Mouse (Mus musculus) monocyte, adult 2 months (primary cell): ENCODE measurements around the gene Asic2.

Source experiments
- DNase-seq, 2 experiments: peaks; one replicate each; pipeline ENCODE4 v3.0.0; 2022; ENCODE audit warnings: low spot score in 2 of 2, low read depth in 1 of 2

Gene Asic2

DNA sequence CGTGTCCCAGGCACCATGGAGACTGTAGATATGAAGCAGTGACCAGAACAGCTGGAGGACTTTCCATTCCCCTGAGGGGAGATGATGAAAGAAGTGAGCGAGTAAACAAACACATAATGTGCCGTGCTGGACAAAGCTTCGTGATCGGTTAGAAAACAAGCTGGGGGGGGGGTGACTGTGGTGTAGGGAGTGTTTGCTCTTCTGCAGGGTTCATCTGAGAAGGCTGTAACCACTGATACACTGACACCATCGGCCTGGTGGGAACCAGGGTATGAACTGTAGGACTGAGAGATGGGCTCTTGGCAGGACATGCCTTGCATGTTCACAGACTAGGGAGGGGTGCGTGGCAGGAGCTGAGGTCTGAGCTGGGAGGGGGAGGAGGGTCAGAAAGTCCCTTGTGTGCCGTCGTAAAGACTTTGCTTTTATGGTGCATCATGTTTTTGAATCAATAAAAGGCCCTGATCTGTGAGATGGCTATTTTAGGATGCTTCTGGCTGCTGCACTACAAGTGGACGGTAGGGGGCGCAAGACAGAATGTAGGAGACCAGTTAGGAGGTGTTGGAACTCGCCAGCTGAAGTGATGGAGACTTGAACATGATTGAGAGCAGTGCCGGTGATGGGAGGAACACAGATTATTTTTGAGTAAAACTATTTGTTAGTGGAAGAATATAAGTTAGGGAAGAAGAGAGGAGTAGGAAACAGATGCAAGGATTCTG lies 728.1 kb downstream of the Asic2 start:
- DNase-seq: no peak

DNA sequence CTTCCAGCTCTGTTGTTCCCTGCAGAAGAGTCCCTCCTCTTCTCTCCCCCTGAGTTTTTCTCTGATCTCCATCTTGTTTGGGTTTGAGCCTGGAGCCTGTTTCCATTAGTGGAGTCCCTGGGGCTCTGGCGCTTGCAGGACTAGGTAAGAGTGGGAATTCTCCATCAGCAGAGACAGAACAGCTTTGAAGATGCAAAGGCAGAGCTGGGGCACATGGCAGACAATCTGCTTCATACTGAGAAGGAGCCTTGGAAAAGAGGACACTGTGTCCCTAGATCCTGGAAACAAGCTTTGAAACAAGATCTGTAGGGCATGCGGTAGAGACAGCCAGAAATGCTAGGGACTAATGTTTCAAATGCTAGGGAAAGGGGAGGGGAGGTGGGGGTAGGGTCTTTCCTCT lies 729.2 kb downstream of the Asic2 start:
- DNase-seq: no peak

DNA sequence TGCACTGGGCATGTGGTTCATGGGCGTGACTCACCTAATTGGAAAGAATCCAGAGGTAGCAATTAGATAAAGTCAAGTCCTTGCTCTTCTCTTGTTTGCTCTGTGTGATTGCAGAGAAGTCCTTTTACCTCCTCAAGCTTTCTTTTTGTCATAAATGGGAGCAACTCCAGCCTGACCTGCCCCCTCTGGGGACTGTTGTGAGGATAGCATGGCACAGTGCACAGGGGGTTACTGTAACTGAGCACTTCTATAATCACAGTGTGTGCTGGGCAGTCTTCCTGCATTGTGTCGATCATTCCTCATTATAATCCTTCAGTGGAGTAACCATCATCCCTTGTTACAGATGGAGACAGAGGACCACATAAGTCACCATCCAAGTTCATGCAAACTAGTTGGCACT lies 732.2 kb downstream of the Asic2 start:
- no peak for DNase-seq

DNA sequence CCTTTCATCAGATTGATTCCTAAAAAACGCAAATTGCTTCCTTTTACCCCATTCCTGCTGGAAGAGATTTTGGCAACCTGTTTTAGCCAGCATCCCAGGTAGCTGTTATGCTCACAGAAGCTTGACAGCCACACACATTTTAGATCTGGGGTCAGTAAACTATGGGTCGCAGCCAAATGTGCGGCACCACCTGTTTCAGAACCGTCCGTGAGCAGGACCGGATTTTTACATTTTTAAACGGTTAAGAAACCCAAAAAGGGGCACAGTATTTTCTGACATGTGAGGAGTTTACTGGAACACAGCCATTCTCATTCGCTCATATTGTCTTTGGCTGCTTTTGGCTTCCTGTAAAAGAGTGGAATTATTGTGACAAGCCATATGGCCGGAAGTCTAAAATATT lies 744.9 kb downstream of the Asic2 start:
- no peak for DNase-seq

DNA sequence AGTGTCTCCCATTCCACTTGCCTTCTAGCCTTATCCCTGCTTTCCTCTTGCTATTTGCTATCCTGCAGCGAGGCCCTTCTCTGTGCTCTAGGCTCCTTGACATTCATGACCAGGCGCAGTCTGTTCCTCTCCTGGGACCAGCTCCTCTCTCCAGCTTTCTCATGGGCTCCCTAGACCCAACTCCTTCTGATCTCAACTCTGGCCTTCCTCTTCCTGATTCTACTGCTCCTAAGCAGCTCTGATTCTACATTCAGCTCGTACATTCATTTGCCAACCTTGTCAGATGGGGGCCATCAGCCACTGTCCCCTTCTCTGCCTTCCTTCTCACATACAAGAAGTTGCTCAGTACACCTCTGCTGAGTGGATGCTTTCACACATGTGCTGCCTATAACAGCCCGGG lies 747.5 kb downstream of the Asic2 start:
- no peak for DNase-seq

DNA sequence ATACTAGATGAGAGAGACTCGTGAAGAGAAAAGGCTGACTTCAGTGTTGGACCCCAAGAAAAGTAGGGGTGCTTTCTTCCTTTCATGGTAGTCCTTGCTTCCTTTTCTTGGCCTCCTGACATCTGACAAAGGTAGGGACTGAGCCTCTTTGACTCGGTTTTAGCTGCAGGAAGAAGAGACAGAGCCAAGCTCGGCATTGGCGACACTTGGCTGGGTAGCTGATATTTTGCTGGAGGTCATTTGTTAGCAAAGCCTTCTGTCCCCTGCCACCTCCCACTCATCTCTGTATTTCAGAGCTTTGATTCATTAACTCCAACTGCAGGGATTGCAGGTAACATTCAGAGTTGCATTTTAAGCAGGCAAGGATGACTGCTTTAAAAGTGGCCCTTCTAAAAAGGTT lies 762.8 kb downstream of the Asic2 start:
- DNase-seq: no peak

DNA sequence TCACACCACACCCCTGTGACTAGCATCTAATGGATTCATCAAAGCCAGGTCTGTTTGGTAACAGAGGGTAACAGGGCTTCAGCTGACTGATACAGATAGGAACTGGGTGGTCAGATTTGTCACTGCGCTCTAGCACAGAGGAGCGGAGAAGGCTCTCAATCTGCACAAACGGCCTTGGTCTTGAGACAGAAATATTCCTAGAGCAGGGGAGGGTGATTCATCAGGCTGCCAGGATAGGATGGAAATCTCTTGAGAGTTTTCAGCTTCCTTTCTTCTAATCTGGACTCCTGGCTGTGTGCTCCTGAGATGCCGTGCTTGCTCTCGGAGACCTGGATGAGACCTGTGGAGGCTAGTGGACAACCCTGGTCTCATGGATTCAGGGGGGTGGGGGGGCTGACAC lies 765.7 kb downstream of the Asic2 start:
- DNase-seq: no peak

DNA sequence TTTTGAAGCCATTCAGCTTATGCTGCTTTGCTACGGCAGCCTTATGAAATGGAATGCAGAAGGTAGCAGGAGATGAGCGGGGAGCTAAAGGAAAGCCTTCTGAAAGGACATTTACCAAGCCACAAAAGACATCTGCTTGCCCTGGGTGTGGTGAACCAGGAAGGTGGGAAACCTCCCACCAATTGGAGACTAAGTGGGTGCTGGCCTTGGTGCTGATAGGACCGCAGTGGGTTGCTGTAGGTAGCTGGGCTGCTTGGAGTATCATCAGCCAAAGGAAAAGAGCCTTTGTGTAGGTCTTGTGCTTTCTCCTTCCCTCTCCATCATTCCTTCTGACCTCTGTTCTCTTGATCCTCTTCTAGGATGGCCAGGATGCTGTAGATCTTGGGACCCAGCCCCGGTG lies 774.4 kb downstream of the Asic2 start:
- no peak for DNase-seq

DNA sequence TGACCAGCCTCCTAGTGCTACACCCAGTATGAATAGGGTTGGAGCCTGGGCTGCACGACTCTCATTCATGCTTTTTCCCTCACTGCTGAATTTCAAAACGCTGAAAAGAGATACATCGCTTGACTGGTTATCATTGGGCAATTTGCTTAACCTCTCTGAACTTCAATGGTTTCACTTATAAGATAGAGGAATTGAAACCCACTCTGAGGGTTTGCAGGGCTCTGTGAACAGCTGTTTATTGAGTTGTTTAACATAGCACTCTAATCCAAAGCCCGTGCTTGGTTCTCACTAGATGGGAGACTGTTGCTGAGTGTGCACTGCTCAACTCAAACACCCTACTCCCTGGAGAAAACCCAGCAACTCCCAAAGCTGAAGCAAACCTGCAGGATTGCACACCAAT lies 776.1 kb downstream of the Asic2 start:
- DNase-seq: no peak

DNA sequence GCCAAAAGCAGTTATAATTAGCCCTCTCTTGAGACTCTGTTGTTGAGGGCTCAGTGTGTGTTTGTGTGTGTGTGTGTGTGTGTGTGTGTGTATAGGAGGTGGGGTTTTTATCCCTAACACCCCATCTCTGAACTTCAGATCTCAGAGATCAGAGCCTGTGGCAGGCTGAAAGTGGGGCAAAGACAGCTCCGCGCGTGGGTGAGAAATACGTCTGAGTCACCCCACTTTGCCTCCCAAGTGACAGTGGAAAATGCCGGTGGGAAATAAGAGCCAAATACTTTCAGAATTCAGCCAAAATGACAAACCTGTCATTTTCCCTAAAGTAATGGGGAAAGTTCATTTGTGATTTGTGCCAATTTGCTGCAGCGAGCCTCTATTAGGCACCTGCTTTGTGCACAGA lies 779.2 kb downstream of the Asic2 start:
- no peak for DNase-seq

DNA sequence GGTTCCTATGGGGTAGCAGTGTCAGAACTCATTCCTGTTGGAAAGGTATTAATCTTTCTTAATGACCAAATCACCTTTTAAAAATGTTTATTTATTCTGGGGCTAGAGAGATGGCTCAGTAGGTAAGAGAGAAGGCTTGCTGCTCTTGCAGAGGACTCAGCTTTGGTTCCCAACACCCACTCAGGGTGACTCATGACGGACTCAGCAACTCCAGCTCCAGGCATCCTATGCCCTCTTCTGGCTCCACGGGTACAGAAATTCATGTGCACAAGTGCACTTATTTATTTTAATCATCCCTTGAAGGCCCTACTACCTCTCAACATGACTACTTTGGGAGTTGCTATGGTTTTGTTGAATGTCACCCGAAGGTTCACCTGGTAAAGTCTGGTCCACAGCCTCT lies 780.4 kb downstream of the Asic2 start:
- no peak for DNase-seq

DNA sequence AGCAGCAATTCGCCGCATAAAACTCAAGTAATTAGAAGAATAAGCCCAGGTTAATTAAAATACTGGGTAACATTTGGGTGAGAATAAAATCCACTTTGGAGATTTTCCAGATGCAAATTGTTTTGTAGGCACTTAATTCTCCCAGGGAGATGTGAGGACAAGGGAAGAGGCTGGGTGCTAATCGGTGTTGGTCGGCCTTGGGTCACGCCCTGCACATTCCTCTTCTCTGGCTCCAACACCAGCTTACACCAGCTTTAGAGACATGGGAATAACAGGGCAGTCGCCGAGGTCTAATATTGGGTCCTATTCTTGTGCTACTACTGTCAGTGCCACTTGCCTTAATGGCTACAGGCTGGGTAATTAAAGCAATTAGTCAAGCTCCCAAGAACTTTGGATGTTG lies 783.5 kb downstream of the Asic2 start:
- no peak for DNase-seq

DNA sequence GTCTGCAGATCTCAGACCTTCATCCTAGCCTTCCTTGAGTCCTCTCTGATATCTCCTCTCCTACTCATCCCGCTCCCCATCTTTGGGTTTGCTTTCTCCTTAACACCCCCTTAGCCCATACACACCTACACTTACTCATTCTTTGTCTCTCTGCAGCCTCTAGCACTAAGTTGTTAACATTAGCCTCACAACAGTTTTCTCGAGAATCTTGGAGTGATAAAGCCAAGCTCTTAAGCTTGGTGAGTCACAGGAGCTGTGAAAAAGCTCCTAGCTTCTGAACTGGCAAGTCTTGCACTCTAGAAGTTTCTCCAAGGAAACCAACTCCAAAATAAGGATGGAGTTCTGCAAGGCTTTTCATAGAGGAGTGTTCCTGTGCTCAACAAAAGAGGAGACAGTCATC lies 803.4 kb downstream of the Asic2 start:
- DNase-seq: no peak

DNA sequence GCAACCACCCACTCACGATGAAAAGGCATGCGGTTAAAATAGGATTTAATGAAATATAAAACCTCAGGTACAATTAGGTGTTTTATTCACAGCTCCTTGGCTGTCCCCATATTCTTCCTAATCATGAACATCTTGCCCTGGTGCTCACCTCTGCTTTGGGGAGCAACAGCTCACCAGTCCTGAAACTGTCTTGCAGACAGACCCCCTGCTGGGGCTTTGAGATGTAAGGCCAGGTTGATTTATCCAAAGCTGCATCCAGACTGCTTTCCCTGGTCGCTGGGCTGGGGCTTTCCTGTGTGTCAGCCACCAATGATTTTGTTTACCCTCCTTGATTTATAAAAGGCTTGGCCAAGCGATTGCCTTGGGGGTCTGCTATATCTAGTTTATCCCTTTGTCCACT lies 805.2 kb downstream of the Asic2 start:
- DNase-seq: no peak

DNA sequence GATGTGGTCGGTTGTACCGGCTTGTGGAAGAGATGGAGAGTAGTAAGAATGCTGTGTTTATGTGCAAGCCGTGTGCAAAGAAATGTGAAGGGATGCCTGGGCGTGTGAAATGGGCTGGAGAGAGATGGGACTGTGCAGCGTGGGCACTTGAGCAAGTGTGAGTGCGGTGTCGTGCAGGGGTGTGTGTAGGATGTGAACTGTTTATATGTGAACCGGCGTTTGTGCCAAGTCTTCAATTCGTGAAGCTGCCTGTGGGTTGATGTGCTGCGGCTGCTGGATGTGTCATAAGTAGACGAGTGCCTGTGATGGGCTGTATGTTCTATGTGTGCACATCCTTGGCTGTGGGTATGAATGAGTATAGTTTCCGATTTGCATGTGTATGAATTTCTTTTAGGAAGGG lies 814.4 kb downstream of the Asic2 start:
- DNase-seq: no peak

DNA sequence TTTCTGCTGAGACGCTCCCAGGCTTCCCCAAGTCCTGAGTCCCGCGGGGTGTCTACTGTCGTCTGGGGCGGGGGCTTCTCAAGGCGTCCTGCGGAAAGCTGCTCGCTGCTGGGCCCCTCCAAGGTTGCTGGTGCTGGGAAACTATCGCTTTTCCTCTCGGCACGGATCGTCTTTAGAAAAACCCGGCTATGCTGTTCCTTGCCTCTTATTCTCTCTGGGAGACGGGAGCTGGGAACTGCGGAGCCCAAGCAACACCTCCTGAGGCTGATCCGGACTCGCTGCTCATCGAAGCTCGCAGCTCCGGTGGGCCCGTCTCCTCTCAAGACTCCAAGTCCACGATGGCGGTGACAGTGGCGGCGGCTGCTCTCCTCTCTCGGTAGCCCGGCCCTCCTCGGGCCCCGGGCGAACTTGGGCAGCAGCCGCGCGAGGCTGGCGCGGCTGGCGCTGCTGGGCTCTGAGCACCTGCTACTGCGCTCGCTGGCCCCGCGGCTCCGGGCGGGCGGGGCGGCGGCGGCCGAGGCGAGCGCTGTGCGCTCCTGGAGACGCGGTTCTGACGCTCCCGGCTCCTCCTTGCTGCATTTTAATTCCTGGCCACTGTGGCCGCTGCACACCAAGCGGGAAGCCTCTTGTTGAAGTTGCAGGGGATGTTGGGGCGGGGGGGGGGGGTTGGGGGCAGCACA lies 815.0 kb downstream of the Asic2 start:
- no peak for DNase-seq

DNA sequence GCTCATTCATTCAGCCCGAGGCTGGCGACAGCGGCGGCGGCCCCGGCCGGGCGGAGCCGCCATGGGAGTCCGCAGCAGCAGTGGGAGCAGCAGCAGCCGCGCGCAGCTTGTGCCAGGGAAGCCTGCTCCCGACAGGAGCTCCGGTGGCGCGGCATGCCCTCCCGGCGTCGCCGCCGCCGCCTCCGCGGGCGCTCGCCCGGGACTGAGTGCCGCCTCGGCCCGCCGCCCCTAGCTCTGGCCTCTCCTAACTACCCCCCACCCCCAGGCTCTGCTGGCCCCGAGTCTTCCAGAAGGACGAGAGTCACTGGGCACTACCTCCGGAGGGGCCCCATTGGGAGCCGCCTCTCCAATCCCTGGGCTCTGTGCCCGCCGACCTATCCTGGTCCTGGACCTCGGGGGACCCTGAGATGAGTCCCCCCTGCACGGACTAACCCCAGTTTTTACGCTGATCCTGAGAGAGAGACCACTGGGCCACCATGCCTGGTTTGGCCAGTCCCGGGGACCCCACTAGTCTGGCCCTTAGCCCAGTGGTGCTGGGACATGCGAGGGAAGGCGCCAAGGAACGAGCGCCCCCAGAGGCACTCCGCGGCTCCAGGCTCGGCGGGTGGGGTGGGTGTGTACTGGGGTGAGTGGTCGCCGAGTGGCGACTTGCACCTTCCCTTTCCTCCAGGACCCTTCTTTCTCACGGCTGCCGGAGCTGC lies 815.6 kb downstream of the Asic2 start:
- DNase-seq: no peak

DNA sequence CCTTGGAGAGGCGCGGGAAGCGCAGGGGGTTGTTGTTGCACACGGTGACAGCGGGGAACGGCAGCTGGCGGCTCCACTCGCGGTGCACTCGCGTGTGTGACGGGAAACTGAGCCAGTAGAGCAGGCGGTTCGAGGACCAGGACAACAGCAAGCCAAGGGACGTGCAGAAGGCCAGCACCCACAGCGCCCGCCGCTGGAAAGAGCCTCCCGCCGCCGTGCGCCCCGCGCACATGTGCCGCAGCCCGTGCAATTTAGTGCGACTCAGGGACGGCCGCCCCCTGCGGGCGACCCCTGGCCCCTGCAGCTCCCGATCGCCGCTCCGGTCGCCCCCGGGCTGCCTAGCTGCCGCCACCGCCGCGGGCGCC lies 816.3 kb downstream of the Asic2 start:
- DNase-seq: no peak

DNA sequence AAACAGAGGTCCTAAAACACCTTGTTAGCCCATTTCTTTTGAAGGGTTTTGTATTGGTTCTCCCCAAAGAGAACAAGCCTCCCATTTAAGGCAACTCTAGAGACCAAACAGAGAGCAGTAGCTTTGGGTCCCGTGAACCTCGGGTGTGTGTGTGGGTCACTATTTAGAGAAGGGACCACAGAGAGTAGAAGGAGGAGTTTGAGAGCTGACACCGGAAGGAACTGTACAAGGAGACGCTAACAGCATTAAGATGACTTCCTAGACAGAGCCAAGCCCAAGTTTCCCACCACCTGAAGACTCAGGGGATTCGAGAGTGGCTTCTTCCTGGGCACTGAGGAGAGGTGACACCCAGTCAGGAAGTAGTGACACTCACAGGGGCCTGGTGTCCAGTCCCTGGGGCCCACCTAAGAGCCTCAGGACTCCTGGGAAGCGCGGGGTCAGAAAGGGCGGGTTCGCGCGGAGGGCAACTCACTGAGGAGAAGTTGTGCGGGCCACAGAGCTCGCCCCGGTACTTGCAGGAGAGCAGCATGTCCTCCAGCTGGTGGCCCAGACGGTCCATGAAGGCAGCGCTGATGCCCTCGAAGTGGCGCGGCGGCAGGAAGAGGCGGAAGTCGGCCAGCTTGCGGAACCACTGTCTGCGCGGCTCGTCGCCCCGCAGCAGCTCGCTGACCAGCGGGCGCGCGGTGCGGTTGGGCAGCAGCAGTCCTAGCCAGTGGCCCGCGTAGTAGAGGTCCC lies 816.8 kb downstream of the Asic2 start:
- no peak for DNase-seq

DNA sequence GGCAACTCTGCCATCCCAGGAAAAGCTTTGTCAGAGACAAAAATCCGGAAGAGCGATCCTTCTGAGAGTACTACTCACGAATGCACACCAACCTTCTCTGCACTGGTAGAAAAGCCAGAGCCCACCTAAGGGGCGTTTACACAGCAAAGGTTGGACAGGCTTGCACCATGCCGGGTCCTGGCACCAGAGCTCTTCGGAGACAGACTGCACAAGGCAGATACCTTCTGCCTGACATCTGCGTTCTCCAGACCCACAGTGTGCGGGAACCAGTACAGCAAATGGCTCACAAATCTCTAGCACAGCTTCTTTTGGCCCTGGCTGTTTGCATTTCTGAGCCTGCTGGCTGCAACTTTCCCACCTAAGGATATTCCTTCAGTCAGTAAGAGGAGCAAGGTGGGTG lies 817.6 kb downstream of the Asic2 start:
- DNase-seq: no peak

DNA sequence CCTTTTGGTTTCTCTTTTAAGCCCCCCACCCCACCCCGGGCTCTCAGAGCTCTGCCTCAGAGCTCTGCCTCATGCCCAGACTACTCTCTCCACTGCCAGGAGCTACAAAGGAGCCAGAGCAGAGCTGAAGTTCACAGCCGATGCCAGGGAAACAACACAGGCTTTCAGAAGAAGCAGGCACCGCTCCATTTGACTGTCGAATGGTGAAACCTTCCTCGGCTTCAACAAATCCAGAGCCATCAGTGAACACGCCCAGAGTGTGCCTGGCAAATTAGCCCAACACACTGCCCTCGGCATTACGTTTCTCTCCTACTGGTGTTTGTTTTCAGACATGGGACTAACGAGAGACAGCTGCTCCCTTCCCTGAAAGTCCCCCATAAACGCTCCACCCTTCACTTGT lies 819.8 kb downstream of the Asic2 start:
- no peak for DNase-seq

DNA sequence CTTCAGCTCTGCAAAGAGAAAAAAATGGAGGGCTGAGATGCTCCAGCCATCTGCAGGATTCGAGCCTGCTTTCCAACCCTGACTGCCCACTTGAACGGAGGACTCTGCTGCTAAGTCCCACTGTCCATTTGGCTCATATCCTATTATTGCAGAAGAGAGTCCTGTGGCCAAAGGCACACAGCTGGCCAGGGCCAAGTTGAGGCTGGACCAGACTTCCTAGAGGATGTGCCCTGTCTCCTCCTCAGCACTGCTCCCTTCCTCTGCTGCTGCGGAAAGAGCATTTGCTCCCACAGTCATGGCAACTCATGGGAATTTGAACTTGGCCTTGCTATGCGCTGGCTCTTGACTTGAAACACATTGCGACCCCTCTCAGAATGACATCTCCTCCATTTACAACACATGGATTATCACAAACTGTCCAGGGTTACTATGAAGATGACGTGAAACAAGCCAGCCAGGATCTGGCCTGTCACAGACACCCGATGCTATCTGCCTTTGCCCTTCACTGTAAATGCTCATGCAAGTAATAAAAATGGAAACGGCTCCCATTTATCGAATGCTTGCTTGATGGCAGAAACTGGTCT lies 821.6 kb downstream of the Asic2 start:
- DNase-seq: no peak
